Mouse (Mus musculus): ENCODE measurements around the gene Coq2. TPM values are rescaled to one million over a fixed set of nuclear protein-coding genes. Genes with fewer than 3 reads are reported as not detected.

Coq2 gene
- polyA plus RNA-seq, 1 experiment, result 43.1 TPM

DNA sequence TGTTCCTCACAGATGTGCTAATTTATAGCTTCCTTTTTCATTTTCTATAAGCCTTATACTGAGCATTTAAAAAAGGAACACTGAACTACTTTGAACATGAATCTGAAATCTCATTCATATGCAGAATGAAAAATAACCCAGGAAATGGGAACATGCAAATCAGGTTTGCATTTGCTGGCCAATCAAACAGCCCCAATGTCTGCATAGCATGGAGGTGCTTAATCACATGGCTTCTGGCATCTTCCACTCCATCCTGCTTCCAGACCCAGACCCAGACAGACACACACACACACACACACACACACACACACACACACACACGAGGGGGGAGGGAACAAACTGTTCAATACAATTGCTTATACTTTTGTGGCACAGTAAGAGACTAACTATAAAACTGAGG lies 8.0 kb downstream of the Coq2 start:
- no peak for DNase-seq (ENCODE audit: low read depth in 1 of 2, low spot score in 2 of 2)
- WGBS, result 73% methylated on average over 1 of the region's 1 CpGs
- TF ChIP-seq CTCF (IDR thresholded peaks at IDR 0.05; ENCODE audit: extremely low read depth, insufficient read depth, insufficient read length, insufficient replicate concordance) (no peak), POLR2A (IDR thresholded peaks at IDR 0.05; ENCODE audit: low read depth, low read length) (no peak)
- Histone ChIP-seq H3K36me3 (ENCODE audit: control insufficient read depth, insufficient read depth, low read length) (peaks cover 8% of the 10 kb centered on the region), H3K27ac (ENCODE audit: insufficient read depth, low read length) (0 out of 2 replicates have a peak overlapping the region, but pooled peaks have one; percentile 23), H3K4me3 (ENCODE audit: extremely low read depth, insufficient read depth, insufficient read length) (no peak overlapping the region), H3K27me3 (ENCODE audit: control insufficient read depth, insufficient read depth, low read length) (no peaks in the 10 kb centered on the region), H3K4me1 (ENCODE audit: control insufficient read depth, insufficient read depth, insufficient read length) (peaks cover 12% of the 10 kb centered on the region; the same call in 1 of the 2 replicates)

DNA sequence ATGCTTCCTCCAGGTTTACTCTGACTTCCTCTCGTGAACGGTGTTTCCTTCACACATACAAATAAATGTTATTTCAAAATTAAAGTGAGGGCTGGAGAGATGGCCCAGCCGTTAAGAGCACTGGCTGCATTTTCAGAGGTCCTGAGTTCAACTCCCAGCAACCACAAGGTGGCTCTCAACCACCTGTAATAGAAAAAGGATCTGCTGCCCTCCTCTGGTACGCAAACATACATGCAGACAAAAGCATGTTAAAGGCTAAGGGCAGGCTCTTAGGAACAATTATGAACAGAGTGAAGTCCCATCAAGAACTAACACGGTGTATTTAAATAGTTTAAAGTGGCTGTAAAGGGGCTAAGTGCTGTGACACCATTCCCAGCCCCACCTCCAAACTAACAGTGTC lies 11.1 kb downstream of the Coq2 start:
- 15% methylated on average over 5 of the region's 5 CpGs for WGBS
- no peaks in the 10 kb centered on the region for H3K27me3 ChIP-seq (ENCODE audit: control insufficient read depth, insufficient read depth, low read length)
- H3K36me3 ChIP-seq (ENCODE audit: control insufficient read depth, insufficient read depth, low read length), result peaks cover 13% of the 10 kb centered on the region
- peak overlapping the region; percentile 78 for H3K27ac ChIP-seq (ENCODE audit: insufficient read depth, low read length)
- H3K4me1 ChIP-seq (ENCODE audit: control insufficient read depth, insufficient read depth, insufficient read length), result peaks cover 12% of the 10 kb centered on the region; the same call in 1 of the 2 replicates
- TF ChIP-seq CTCF (IDR thresholded peaks at IDR 0.05; ENCODE audit: extremely low read depth, insufficient read depth, insufficient read length, insufficient replicate concordance) (peak; percentile 82; the same call in 1 of the 2 replicates), POLR2A (IDR thresholded peaks at IDR 0.05; ENCODE audit: low read depth, low read length) (no peak)
- peak; percentile 59 to 68 for DNase-seq (ENCODE audit: low read depth in 1 of 2, low spot score in 2 of 2)
- no peak overlapping the region for H3K4me3 ChIP-seq (ENCODE audit: extremely low read depth, insufficient read depth, insufficient read length)

DNA sequence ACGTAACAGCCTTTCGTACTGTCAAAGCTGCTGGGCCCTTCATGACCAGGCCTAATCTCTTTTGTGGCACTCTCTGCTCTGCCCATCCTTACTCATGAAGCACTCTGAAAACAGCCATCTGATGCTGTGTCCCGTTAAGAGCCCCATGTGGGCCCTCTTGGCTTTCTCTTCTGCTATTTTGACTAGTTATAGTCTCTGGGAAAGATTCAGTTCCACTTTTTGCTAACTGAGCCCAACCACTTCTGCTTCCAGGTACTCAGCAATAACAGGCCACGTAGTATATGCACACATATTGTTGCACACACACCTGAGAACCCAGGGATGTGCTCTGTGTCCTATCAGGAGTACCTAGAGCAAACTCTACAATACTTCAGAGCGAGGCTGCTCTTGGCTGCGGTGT lies 11.9 kb downstream of the Coq2 start:
- peaks cover 12% of the 10 kb centered on the region; the same call in 1 of the 2 replicates for H3K4me1 ChIP-seq (ENCODE audit: control insufficient read depth, insufficient read depth, insufficient read length)
- no peaks in the 10 kb centered on the region for H3K27me3 ChIP-seq (ENCODE audit: control insufficient read depth, insufficient read depth, low read length)
- no peak overlapping the region for H3K4me3 ChIP-seq (ENCODE audit: extremely low read depth, insufficient read depth, insufficient read length)
- peak; percentile 52 to 79 for DNase-seq (ENCODE audit: low read depth in 1 of 2, low spot score in 2 of 2)
- 45% methylated on average over 6 of the region's 6 CpGs for WGBS
- peak overlapping the region; percentile 78 for H3K27ac ChIP-seq (ENCODE audit: insufficient read depth, low read length)
- H3K36me3 ChIP-seq (ENCODE audit: control insufficient read depth, insufficient read depth, low read length), result peaks cover 16% of the 10 kb centered on the region
- peak; percentile 7; the same call in 1 of the 2 replicates for TF ChIP-seq POLR2A (IDR thresholded peaks at IDR 0.05; ENCODE audit: low read depth, low read length)
- TF ChIP-seq CTCF (IDR thresholded peaks at IDR 0.05; ENCODE audit: extremely low read depth, insufficient read depth, insufficient read length, insufficient replicate concordance), result no peak

DNA sequence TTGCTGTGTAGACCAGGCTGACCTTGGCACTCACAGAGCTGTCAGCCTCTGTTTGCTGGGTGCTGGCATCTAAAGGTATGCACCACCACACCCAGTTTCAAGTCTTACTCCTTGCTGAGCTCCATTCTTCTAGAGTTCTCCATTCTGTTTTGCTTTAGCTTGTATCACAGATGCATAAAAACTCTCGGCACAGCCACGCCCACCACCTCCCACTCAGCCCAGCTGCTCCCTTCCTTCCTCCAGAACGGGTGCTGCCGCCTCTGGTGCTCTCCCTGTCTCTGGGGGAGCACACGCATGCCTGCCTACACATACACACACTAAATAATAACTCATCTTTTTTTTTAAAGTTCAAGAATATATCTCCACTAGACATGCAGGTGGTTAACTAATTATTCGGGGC lies 16.5 kb downstream of the Coq2 start:
- TF ChIP-seq POLR2A (IDR thresholded peaks at IDR 0.05; ENCODE audit: low read depth, low read length) (no peak), CTCF (IDR thresholded peaks at IDR 0.05; ENCODE audit: extremely low read depth, insufficient read depth, insufficient read length, insufficient replicate concordance) (no peak)
- H3K27ac ChIP-seq (ENCODE audit: insufficient read depth, low read length), result no peak overlapping the region
- no peak overlapping the region for H3K4me3 ChIP-seq (ENCODE audit: extremely low read depth, insufficient read depth, insufficient read length)
- no peaks in the 10 kb centered on the region for H3K27me3 ChIP-seq (ENCODE audit: control insufficient read depth, insufficient read depth, low read length)
- H3K36me3 ChIP-seq (ENCODE audit: control insufficient read depth, insufficient read depth, low read length), result peaks cover 10% of the 10 kb centered on the region
- 52% methylated on average over 6 of the region's 6 CpGs for WGBS
- DNase-seq (ENCODE audit: low read depth in 1 of 2, low spot score in 2 of 2), result no peak
- peaks cover 24% of the 10 kb centered on the region; the same call in 1 of the 2 replicates for H3K4me1 ChIP-seq (ENCODE audit: control insufficient read depth, insufficient read depth, insufficient read length)

DNA sequence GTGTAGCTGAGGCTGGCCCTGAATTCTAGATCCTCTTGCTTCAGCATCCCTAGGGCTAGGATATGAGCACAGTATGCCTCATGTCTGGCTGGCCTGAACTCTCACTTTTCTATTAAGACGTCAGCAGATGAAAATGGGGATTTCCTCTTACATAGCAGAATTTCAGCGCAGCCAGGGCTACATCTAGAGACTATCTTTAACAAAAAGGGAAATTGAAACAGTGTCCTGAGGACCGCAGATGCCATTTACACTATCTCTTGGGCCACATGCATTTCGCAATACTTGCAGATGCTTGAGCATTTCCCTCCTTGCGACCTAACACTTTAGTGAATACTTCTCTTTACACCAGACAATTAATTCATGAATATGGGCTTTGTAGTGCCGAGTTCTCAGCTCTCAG lies 18.6 kb downstream of the Coq2 start:
- no peak for DNase-seq (ENCODE audit: low read depth in 1 of 2, low spot score in 2 of 2)
- peaks cover 13% of the 10 kb centered on the region; the same call in 1 of the 2 replicates for H3K4me1 ChIP-seq (ENCODE audit: control insufficient read depth, insufficient read depth, insufficient read length)

DNA sequence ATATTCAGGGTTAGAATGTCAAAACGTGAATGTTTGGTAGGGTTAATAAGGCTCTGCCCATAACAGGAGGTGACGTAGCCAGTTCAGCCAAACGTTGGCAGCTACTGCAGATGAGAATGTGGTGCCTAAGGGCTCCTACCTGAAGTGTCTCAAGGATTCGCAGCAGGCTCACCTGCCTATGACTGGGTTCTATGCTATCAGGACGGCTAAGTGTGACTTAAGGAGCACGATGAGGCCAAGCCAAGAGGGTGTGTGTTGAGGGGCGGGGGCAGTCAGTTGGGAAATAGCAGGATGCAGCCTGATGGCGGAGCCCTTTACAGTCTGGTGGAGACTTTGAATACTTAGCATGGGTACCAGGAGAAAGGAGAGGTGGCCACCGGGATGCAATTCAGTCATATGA lies 22.6 kb downstream of the Coq2 start:
- no peaks in the 10 kb centered on the region for H3K27me3 ChIP-seq (ENCODE audit: control insufficient read depth, insufficient read depth, low read length)
- H3K27ac ChIP-seq (ENCODE audit: insufficient read depth, low read length), result no peak overlapping the region
- H3K4me3 ChIP-seq (ENCODE audit: extremely low read depth, insufficient read depth, insufficient read length), result no peak overlapping the region
- no peak for TF ChIP-seq POLR2A (IDR thresholded peaks at IDR 0.05; ENCODE audit: low read depth, low read length)
- no peak for TF ChIP-seq CTCF (IDR thresholded peaks at IDR 0.05; ENCODE audit: extremely low read depth, insufficient read depth, insufficient read length, insufficient replicate concordance)
- no peak for DNase-seq (ENCODE audit: low read depth in 1 of 2, low spot score in 2 of 2)
- H3K36me3 ChIP-seq (ENCODE audit: control insufficient read depth, insufficient read depth, low read length), result peaks cover 2% of the 10 kb centered on the region; the same call in 1 of the 2 replicates
- peaks cover 24% of the 10 kb centered on the region for H3K4me1 ChIP-seq (ENCODE audit: control insufficient read depth, insufficient read depth, insufficient read length)
- WGBS, result 89% methylated on average over 9 of the region's 9 CpGs

More for the DNA sequence above, 18.6 kb downstream of the Coq2 start:
- Histone ChIP-seq H3K27ac (ENCODE audit: insufficient read depth, low read length) (peak overlapping the region; percentile 54), H3K4me3 (ENCODE audit: extremely low read depth, insufficient read depth, insufficient read length) (no peak overlapping the region), H3K27me3 (ENCODE audit: control insufficient read depth, insufficient read depth, low read length) (no peaks in the 10 kb centered on the region), H3K36me3 (ENCODE audit: control insufficient read depth, insufficient read depth, low read length) (peaks cover 10% of the 10 kb centered on the region)
- no peak for TF ChIP-seq CTCF (IDR thresholded peaks at IDR 0.05; ENCODE audit: extremely low read depth, insufficient read depth, insufficient read length, insufficient replicate concordance)
- no peak for TF ChIP-seq POLR2A (IDR thresholded peaks at IDR 0.05; ENCODE audit: low read depth, low read length)
- WGBS, result 31% methylated on average over 6 of the region's 6 CpGs

DNA sequence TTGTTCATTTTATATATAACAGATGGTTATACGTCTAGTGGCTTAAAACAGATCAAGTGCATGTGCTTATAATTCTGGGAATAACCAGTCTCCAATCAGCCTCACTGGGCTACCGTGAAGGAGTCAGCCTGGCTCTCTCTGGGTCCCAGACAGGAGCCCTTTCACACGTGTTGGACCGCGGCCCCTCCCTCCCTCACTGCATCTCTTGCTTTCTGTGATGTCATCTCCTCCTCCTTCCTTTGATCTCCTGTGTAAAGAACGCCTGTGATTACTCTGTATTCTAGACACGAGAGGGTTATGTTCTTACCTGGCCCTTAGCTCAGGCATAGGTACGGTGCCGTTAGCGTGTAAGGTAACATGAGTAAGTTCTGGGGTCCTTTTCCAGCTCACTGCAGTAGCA lies 23.5 kb downstream of the Coq2 start:
- no peaks in the 10 kb centered on the region for H3K27me3 ChIP-seq (ENCODE audit: control insufficient read depth, insufficient read depth, low read length)
- no peak for DNase-seq (ENCODE audit: low read depth in 1 of 2, low spot score in 2 of 2)
- TF ChIP-seq POLR2A (IDR thresholded peaks at IDR 0.05; ENCODE audit: low read depth, low read length) (no peak), CTCF (IDR thresholded peaks at IDR 0.05; ENCODE audit: extremely low read depth, insufficient read depth, insufficient read length, insufficient replicate concordance) (no peak)
- peaks cover 26% of the 10 kb centered on the region for H3K4me1 ChIP-seq (ENCODE audit: control insufficient read depth, insufficient read depth, insufficient read length)
- peaks cover 2% of the 10 kb centered on the region; the same call in 1 of the 2 replicates for H3K36me3 ChIP-seq (ENCODE audit: control insufficient read depth, insufficient read depth, low read length)
- H3K4me3 ChIP-seq (ENCODE audit: extremely low read depth, insufficient read depth, insufficient read length), result no peak overlapping the region
- no peak overlapping the region for H3K27ac ChIP-seq (ENCODE audit: insufficient read depth, low read length)
- WGBS, result 75% methylated on average over 10 of the region's 10 CpGs
